ENCODE assay signal across 10 mouse cellular contexts in the genomic region with DNA sequence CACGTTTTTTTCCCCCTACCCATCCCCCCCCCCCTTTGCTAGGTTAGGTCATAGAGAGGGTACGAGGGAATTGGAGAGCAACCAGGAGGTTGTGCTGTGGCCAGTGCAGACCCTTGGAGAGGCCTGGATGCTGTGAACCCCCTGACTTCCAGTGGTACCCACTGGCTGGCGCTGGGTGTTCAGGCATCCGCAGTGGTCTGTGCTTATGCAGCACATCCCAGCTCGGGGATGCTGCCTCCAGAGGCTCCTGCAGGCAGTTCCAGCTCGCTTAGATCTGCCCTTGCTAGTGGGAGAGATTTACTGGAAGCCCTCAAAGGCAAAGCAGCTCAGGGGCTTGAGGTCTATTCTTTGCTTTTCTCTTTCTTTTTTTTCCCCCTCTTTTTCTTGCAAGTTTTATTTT. TPM values are rescaled to one million over a fixed set of nuclear protein-coding genes. Genes with fewer than 3 reads are reported as not detected.
DNase-seq lines count a peak whose midpoint lies in the region; ATAC-seq lines count a peak whose summit lies in the region.
"Had no signal": no experiment of that assay in that cellular context is flagged by ENCODE, and none has a peak within 500 bp of the region (broad histone marks: within the 10 kb centered on the region; RNA-seq: fewer than 3 reads in every experiment).

No protein-coding gene starts in this region.

- H3K27me3 ChIP-seq in hindbrain, embryonic 14.5 days (ENCODE audit: control insufficient read depth, insufficient read depth, low read length): no peaks in the 10 kb centered on the region

- H3K4me2 ChIP-seq in hindbrain, embryonic 14.5 days (replicated peaks): no peak overlapping the region

- no peaks in the 10 kb centered on the region for H3K9me3 ChIP-seq in hindbrain, embryonic 14.5 days (ENCODE audit: control insufficient read depth, low read length)

- WGBS in hindbrain, embryonic 14.5 days: 20% methylated on average over 6 of the region's 6 CpGs

- H3K36me3 ChIP-seq in hindbrain, embryonic 14.5 days (replicated peaks; ENCODE audit: control insufficient read depth, insufficient read depth): peaks cover 1% of the 10 kb centered on the region; the same call in 1 of the 2 replicates

- H3K4me1 ChIP-seq in hindbrain, embryonic 14.5 days (replicated peaks; ENCODE audit: control insufficient read depth, insufficient read depth, low read length): peaks cover 36% of the 10 kb centered on the region

- H3K9ac ChIP-seq in hindbrain, embryonic 14.5 days: peak overlapping the region; percentile 39; the same call in 1 of the 2 replicates

- no peak overlapping the region for H3K4me3 ChIP-seq in hindbrain, embryonic 14.5 days (replicated peaks; ENCODE audit: low read length)

- peak overlapping the region; percentile 64; the same call in 1 of the 2 replicates for H3K27ac ChIP-seq in hindbrain, embryonic 14.5 days

- no peak for DNase-seq in frontal cortex, postnatal 25 days (ENCODE audit: low spot score in 2 of 2)
- DNase-seq in right cerebral cortex, postnatal 10 days (ENCODE audit: low spot score in 2 of 2): peak; percentile 71 to 76
- DNase-seq in right cerebral cortex, postnatal 25 days: no peak
- DNase-seq in hindbrain, embryonic 14.5 days (ENCODE audit: low spot score): no peak
- DNase-seq in retina, embryonic 14.5 days (ENCODE audit: low spot score): peak; percentile 64
- no peak for DNase-seq in urinary bladder, adult 2 months (ENCODE audit: low spot score)
- no peak for DNase-seq in cerebellum, adult 11-12 months
- DNase-seq: cerebellum, adult 9-11 months; lung, postnatal 14 days had no signal

- peak; percentile 79 for ATAC-seq in frontal cortex, adult (ENCODE audit: low TSS enrichment)
- ATAC-seq in hindbrain, embryonic 14.5 days (ENCODE audit: low FRiP score): peak; percentile 71; the same call in 1 of the 2 replicates

RNA-seq across cellular contexts. Expression of gene Tshz3, which starts 19.3 kb away (rescaled TPM):
- polyA plus RNA-seq in hindbrain, embryonic 14.5 days (2014; fragmentation: Nextera tagmentation; extraction: Ambion mirVana): 38.2 and 55.9 TPM in 2 replicates
- polyA plus RNA-seq in urinary bladder, adult 2 months (2012; rRNA removed): 22.7 and 34.0 TPM in 2 replicates

Comparison
In these comparisons a context has a peak if more than half of its experiments do, and no peak if none do; other contexts are left out.
1. DNase-seq: peak in right cerebral cortex, postnatal 10 days (2 of 2) and retina, embryonic 14.5 days (single experiment); none in frontal cortex, postnatal 25 days (0 of 2), right cerebral cortex, postnatal 25 days (single experiment), hindbrain, embryonic 14.5 days (single experiment), urinary bladder, adult 2 months (single experiment) and cerebellum, adult 11-12 months (single experiment).